Mouse (Mus musculus): ENCODE results near the gene Fbxo46. TPM values are rescaled to one million over a fixed set of nuclear protein-coding genes. Genes with fewer than 3 reads are reported as not detected.

Gene Fbxo46
- total RNA-seq, 2 experiments from 2014 or later, result 13.4 to 14.3 TPM

DNA sequence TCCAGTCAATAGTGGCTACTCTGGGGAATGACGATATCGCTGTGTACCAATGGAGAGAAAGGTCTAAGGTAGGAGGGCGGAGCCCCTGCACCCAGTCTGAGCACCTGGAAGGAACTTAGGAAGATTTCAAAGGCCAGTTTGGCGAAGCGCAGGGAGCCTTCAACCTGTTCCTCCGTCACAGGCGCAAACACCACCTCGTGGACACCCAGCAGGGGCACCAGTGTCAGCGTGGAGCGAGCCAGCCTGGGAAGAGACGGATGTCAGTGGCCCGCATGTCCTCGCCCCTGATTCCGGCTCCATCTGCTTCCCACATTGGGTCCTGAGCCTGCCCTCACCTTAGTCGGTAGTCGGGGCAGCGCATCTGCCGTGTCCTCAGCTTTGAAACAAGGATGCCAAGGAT, 39.8 kb downstream of the Fbxo46 start:
- no peak for DNase-seq (ENCODE audit: extremely low spot score in 1 of 2, low spot score in 2 of 2)
- TF ChIP-seq CTCF (IDR thresholded peaks at IDR 0.05), result no peak
- intact Hi-C loops (cut with DNase I), result no loop called here
- Histone ChIP-seq H3K27ac (no peak overlapping the region), H3K4me3 (no peak overlapping the region)

DNA sequence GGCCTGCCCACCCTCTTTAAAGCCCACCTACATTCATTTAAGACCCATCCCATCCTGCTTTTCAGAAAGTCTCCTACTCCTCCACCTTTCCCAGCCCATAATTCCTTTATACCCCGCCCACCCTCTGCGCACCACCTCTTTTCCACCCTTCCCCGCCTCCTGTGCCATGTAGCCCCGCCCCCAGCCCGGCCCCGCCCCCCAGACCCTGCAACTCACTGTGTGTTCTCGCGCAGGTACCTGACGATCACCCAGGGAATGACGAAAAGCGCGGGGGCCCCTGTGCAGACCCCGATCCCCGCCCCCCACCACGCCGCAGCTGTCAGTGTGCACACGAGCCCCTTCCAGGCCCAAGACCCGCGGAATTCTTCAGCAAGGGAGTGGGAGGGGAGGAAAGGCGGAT, 40.5 kb downstream of the Fbxo46 start:
- no peak for TF ChIP-seq CTCF (IDR thresholded peaks at IDR 0.05)
- DNase-seq (ENCODE audit: extremely low spot score in 1 of 2, low spot score in 2 of 2), result no peak
- H3K27ac ChIP-seq, result no peak overlapping the region
- peak overlapping the region; percentile 6; the same call in 1 of the 2 replicates for H3K4me3 ChIP-seq
- intact Hi-C loops (cut with DNase I), result no loop called here

DNA sequence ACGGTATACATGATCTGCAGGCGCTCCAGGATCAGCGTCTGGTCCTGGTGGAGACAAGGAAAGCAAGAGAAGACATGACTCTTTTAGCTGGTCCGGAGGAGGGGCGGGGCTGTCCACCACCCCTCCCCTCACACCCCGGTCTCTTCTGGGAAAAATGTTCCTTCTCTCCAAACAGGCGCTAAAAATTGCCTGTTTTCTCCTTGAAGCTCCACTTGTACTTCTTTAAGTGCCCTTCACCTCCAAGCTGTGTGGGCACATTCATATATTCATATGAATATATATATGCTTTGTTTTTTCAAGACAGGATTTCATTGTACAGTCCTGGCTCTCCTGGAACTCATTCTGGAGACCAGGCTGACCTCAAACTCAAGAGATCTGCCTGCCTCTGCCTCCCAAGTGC, 43.3 kb downstream of the Fbxo46 start:
- H3K27ac ChIP-seq, result no peak overlapping the region
- no peak for TF ChIP-seq CTCF (IDR thresholded peaks at IDR 0.05)
- intact Hi-C loops (cut with DNase I), result no loop called here
- H3K4me3 ChIP-seq, result no peak overlapping the region
- DNase-seq (ENCODE audit: extremely low spot score in 1 of 2, low spot score in 2 of 2), result no peak

DNA sequence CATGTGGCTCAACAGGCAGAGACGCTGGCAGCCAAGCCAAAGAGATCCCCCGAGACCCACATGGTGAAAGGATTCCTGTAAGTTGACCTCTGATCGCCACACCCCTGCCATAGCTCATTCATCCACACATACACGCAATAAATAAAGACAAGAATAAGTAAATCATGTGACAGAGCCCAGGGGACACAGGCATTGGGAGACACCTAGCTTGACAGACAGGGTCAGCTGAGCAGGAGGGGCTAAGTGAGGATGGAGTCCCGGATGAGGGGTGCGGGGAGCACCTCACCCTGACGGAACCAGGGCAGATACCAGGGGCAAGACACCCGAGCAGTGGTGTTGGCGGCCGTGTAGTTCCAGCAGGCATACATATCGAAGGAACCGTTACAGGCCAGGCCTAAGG, 44.1 kb downstream of the Fbxo46 start:
- no peak for TF ChIP-seq CTCF (IDR thresholded peaks at IDR 0.05)
- no peak for DNase-seq (ENCODE audit: extremely low spot score in 1 of 2, low spot score in 2 of 2)
- intact Hi-C loops (cut with DNase I), result no loop called here
- Histone ChIP-seq H3K27ac (no peak overlapping the region), H3K4me3 (no peak overlapping the region)

DNA sequence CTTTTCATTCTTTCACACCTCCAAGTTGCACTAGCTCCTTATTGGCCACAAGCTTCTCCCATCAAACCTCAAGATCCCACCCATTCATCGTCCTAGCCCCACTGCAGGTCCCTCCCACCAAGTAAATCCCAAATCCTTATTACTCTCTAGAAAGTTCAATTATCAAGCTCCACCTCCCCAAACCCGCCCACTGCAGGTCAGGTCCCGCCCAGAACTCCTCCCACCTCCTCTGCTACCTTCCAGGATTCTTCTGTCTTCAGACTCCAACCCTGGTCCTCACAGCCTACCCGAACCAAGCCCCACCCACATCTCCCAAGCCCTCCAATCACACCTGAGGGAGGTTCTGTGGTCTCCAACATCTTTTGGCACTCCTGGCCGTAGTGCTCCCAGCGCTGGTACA, 44.5 kb downstream of the Fbxo46 start:
- Histone ChIP-seq H3K4me3 (no peak overlapping the region), H3K27ac (no peak overlapping the region)
- TF ChIP-seq CTCF (IDR thresholded peaks at IDR 0.05), result no peak
- DNase-seq (ENCODE audit: extremely low spot score in 1 of 2, low spot score in 2 of 2), result no peak
- intact Hi-C loops (cut with DNase I), result no loop called here

DNA sequence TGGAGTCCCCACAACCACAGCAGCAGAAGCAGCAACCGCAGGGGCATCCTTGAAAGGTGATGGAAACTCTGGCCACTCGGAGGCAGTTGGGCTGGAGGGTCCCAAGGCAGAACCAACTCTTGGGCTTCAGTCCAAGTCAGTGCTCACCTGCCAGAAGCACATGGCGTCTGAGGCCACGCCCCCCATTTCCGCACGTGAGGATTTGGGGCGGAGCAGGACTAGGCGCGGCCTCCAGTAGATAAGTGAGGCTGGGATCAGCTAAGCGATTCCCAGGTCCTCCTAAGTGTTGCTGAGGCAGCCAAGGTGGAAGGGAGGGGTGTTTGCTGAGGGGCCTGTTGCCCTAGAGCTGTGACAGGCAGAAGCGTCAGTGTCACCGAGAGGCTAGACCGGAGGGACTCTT, 45.3 kb downstream of the Fbxo46 start:
- TF ChIP-seq CTCF (IDR thresholded peaks at IDR 0.05), result no peak
- intact Hi-C loops (cut with DNase I), result no loop called here
- Histone ChIP-seq H3K4me3 (no peak overlapping the region), H3K27ac (no peak overlapping the region)
- no peak for DNase-seq (ENCODE audit: extremely low spot score in 1 of 2, low spot score in 2 of 2)

DNA sequence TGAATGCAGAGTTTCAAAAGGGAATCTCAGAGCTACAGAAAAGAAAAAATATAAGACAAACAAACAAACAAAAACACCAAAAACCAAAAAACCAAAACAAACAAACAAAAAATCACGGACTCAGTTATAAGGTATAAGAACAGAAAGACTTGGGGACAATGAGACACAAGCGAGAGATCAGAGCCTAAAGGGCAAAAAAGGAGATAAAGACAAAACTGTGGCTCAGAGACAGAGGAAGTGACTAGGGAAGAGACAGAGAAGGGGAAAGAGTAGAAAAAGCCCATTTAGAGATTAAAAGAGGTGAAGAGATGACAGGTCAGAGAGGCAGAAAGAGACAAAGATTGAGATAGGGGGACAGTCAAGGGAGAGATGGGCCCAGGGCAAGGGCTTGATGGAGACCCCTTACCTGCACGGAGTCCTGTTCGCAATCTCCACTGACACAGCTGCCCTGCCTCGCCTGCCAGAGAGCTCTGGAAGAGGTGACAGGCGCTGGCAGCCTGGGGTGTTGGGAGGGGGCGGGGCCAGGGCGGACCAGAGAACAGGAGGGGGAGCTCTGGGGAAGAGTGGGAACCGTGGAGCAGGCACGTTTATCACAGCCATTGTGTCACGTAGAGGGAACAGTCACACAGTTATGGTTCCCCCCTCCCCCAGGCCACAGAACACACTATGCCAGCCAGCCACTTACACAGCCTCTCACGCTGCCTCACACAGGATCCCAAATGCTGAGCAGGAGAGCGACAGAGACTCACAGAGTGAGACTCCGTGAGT, 46.2 kb downstream of the Fbxo46 start, which contains the start of gene Gipr:
Gipr (minus strand) TSS at position 472 of the 768 bp plus-strand sequence.
- H3K27ac ChIP-seq, result no peak within 1 kb of the TSS
- TF ChIP-seq CTCF (IDR thresholded peaks at IDR 0.05), result no peak
- intact Hi-C loops (cut with DNase I), result no loop called here
- no peak for DNase-seq (ENCODE audit: extremely low spot score in 1 of 2, low spot score in 2 of 2)
- H3K4me3 ChIP-seq, result no peak within 1 kb of the TSS

DNA sequence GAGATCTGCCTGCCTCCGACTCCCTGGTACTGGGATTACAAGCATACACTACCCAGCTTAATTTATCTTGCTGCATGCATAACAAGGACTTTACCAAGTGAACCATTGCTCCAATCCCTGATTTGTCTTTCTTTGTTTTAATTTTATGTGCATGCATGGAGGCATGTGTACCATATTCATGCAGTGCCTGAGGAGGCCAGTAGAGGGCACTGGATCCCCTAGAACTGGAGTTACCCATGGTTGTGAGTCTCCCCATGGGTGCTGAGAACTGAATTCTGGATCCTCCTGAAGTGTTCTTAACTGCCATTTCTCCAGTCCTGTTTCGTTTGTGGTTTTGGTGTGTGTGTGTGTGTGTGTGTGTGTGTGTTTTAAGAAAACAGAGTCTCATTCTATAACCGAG, 47.3 kb downstream of the Fbxo46 start:
- intact Hi-C loops (cut with DNase I), result no loop called here
- TF ChIP-seq CTCF (IDR thresholded peaks at IDR 0.05), result no peak; the same call in 1 of the 2 replicates
- DNase-seq (ENCODE audit: extremely low spot score in 1 of 2, low spot score in 2 of 2), result no peak
- H3K4me3 ChIP-seq, result no peak overlapping the region
- no peak overlapping the region for H3K27ac ChIP-seq

DNA sequence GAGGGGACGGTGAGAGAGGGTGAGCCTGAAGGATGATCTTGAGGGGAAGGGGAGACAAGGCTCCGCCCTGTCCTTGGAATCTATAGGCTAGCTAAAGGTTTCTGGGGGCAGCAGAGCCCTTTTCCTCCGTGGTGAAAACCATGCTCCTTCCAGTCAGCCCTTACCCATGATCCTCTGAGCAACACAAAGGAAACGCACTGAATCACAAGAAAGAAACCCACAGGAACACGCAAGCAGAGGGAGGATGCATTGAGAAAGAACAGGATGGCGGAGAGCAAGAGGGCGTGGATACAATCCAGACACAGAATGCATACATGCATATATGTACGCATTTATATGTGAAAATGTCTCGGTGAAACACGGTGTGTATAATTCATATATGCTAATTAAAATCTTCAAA, 49.8 kb downstream of the Fbxo46 start:
- DNase-seq (ENCODE audit: extremely low spot score in 1 of 2, low spot score in 2 of 2), result no peak
- Histone ChIP-seq H3K4me3 (no peak overlapping the region), H3K27ac (peak overlapping the region; percentile 54; the same call in 1 of the 2 replicates)
- TF ChIP-seq CTCF (IDR thresholded peaks at IDR 0.05), result no peak
- intact Hi-C loops (cut with DNase I), result no loop called here

DNA sequence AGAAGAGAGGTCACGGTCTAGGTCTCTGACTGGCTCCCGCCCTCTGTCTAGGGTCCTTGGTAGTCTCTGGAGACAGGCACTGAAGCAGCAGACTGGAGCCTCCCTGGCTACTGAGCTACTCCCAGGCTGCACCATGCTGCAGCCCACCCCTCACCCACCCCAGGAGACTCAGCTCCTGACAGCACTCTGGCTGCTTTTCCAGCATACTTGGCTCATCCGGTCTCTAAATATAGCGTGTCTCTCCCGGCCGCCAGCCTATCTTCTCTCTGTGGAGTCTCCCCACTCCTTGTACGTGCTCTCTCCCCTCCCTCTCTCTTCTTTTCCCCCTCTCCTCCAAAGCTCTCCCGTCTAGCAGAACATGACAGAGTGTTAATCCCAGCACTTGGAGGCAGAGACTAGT, 50.5 kb downstream of the Fbxo46 start:
- TF ChIP-seq CTCF (IDR thresholded peaks at IDR 0.05), result no peak
- Histone ChIP-seq H3K27ac (peak overlapping the region; percentile 54), H3K4me3 (no peak overlapping the region)
- intact Hi-C loops (cut with DNase I), result no loop called here
- no peak for DNase-seq (ENCODE audit: extremely low spot score in 1 of 2, low spot score in 2 of 2)

DNA sequence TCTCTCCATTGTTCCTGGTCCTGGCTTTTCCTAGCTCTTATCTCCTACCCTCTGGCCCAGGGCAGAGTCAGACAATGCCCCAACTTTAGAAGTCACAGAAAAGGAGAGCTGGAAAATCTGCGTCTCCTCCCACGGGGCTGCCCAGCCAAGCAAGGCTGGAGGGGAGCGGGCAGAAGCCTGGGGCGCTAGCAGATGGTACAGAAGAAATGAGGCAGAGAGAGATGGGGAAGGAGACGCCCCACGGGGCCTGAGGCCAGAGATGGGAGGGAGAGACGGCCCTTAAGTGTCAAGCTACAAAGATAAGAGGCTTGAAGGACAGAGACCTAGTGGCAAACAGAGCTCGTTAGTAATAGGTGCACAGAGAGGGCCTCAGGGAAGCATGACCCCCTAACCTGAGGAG, 52.2 kb downstream of the Fbxo46 start:
- intact Hi-C loops (cut with DNase I), result no loop called here

DNA sequence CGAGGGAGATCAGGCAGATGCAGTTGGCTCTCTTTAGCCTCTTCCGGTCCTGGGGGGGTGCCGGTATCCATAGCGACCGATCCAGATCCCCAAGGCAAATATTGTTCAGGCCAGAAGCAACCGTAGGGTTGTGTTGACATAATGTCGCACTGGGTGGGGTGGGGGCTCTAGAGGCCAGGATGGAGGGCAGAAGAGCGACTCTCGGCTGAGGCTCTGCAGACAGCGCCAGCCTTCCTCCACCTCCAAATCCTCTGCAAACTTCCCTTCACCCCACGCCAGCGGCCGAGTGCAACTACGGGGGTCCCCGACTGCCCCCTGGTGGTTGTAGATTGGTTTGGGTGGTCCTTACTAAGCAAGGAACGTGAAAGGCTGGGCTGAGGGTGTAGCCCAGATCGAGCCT, 53.2 kb downstream of the Fbxo46 start:
- intact Hi-C loops (cut with DNase I), result loop anchor here (1.0 kb wide), 1 partner anchor 16 kb away; no protein-coding TSS in a partner anchor
- peak; percentile 85 for TF ChIP-seq CTCF (IDR thresholded peaks at IDR 0.05)

More for the DNA sequence above, 52.2 kb downstream of the Fbxo46 start:
- TF ChIP-seq CTCF (IDR thresholded peaks at IDR 0.05), result no peak
- H3K27ac ChIP-seq, result peak overlapping the region; percentile 56
- no peak overlapping the region for H3K4me3 ChIP-seq
- DNase-seq (ENCODE audit: extremely low spot score in 1 of 2, low spot score in 2 of 2), result no peak

More for the DNA sequence above, 53.2 kb downstream of the Fbxo46 start:
- peak; percentile 84 to 86 for DNase-seq (ENCODE audit: extremely low spot score in 1 of 2, low spot score in 2 of 2)
- Histone ChIP-seq H3K27ac (peak overlapping the region; percentile 56; the same call in 1 of the 2 replicates), H3K4me3 (peak overlapping the region; percentile 39)

Data from left cerebral cortex, adult 2 months (tissue).